Mouse (Mus musculus): ENCODE measurements around the gene Pex11b. TPM values are rescaled to one million over a fixed set of nuclear protein-coding genes. Genes with fewer than 3 reads are reported as not detected.
"Not testable (repeated sequence)": the region's sequence is repeated elsewhere in the genome, so short reads cannot be mapped to it uniquely, and the experiment has no call there.

Gene Pex11b
- polyA plus RNA-seq, 1 experiment = 26.8 TPM

- Histone ChIP-seq H3K27me3 (ENCODE audit: control insufficient read depth, insufficient read depth, insufficient read length) (no peaks in the 10 kb centered on the region), H3K79me2 (ENCODE audit: control insufficient read depth, insufficient read depth) (no peaks in the 10 kb centered on the region), H3K4me2 (ENCODE audit: low read depth) (no peak overlapping the region), H3K36me3 (ENCODE audit: control insufficient read depth, insufficient read depth) (no peaks in the 10 kb centered on the region), H3ac (ENCODE audit: control insufficient read depth, insufficient read length) (no peak overlapping the region), H3K4me3 (no peak overlapping the region)
- TF ChIP-seq TCF3 (IDR thresholded peaks at IDR 0.05; ENCODE audit: insufficient read length, low read depth) (no peak), MYOG (IDR thresholded peaks at IDR 0.05; ENCODE audit: control insufficient read depth in 1 of 3, insufficient read depth in 1 of 3, insufficient read length in 2 of 3, low read depth in 2 of 3) (no peak), POLR2AphosphoS2 (IDR thresholded peaks at IDR 0.05; ENCODE audit: insufficient read length, low read depth) (no peak), USF1 (IDR thresholded peaks at IDR 0.05; ENCODE audit: low read depth) (no peak), MYOD1 (IDR thresholded peaks at IDR 0.05; ENCODE audit: control insufficient read depth in 1 of 3, insufficient read length in 2 of 3, low read depth in 2 of 3) (no peak)
Observed at GRCm38 (mm10) chr3:96680269-96680956, 45.2 kb downstream of the Pex11b start.

- Histone ChIP-seq H3K4me3 (no peak overlapping the region), H3K27me3 (ENCODE audit: control insufficient read depth, insufficient read depth, insufficient read length) (no peaks in the 10 kb centered on the region), H3K36me3 (ENCODE audit: control insufficient read depth, insufficient read depth) (no peaks in the 10 kb centered on the region), H3K79me2 (ENCODE audit: control insufficient read depth, insufficient read depth) (no peaks in the 10 kb centered on the region), H3ac (ENCODE audit: control insufficient read depth, insufficient read length) (no peak overlapping the region), H3K4me2 (ENCODE audit: low read depth) (no peak overlapping the region)
- TF ChIP-seq CEBPB (IDR thresholded peaks at IDR 0.05; ENCODE audit: insufficient read depth, poor library complexity, severe bottlenecking) (no peak), MYOG (IDR thresholded peaks at IDR 0.05; ENCODE audit: control insufficient read depth in 1 of 3, insufficient read depth in 1 of 3, insufficient read length in 2 of 3, low read depth in 2 of 3) (no peak), USF1 (IDR thresholded peaks at IDR 0.05; ENCODE audit: low read depth) (no peak), POLR2A (IDR thresholded peaks at IDR 0.05; ENCODE audit: insufficient read length, low read depth) (no peak), E2F4 (IDR thresholded peaks at IDR 0.05; ENCODE audit: insufficient read depth) (no peak)
Observed at GRCm38 (mm10) chr3:96683496-96683895, 48.3 kb downstream of the Pex11b start.

- H3K79me2 ChIP-seq (ENCODE audit: control insufficient read depth, insufficient read depth) = no peaks in the 10 kb centered on the region
- TF ChIP-seq POLR2A (IDR thresholded peaks at IDR 0.05; ENCODE audit: insufficient read length, low read depth) (no peak), SRF (IDR thresholded peaks at IDR 0.05; ENCODE audit: control insufficient read depth, insufficient read length, low read depth) (no peak), CEBPB (IDR thresholded peaks at IDR 0.05; ENCODE audit: insufficient read depth, poor library complexity, severe bottlenecking) (no peak), TCF3 (IDR thresholded peaks at IDR 0.05; ENCODE audit: insufficient read length, low read depth) (no peak), REST (IDR thresholded peaks at IDR 0.05; ENCODE audit: insufficient read depth, insufficient read length) (no peak), TCF12 (IDR thresholded peaks at IDR 0.05; ENCODE audit: insufficient read depth, poor library complexity, severe bottlenecking) (no peak), POLR2AphosphoS2 (IDR thresholded peaks at IDR 0.05; ENCODE audit: insufficient read length, low read depth) (no peak), E2F4 (IDR thresholded peaks at IDR 0.05; ENCODE audit: insufficient read depth) (no peak), MAX (IDR thresholded peaks at IDR 0.05; ENCODE audit: low read depth) (no peak), MYOD1 (IDR thresholded peaks at IDR 0.05; ENCODE audit: control insufficient read depth in 1 of 3, insufficient read length in 2 of 3, low read depth in 2 of 3) (no peak), USF1 (IDR thresholded peaks at IDR 0.05; ENCODE audit: low read depth) (no peak)
- no peak overlapping the region for H3K4me3 ChIP-seq
- H3K27me3 ChIP-seq (ENCODE audit: control insufficient read depth, insufficient read depth, insufficient read length) = no peaks in the 10 kb centered on the region
- H3ac ChIP-seq (ENCODE audit: control insufficient read depth, insufficient read length) = no peak overlapping the region
- H3K4me2 ChIP-seq (ENCODE audit: low read depth) = no peak overlapping the region
- H3K36me3 ChIP-seq (ENCODE audit: control insufficient read depth, insufficient read depth) = no peaks in the 10 kb centered on the region
Observed at GRCm38 (mm10) chr3:96684151-96684821, 49.1 kb downstream of the Pex11b start.

GRCm38 (mm10) chr3:96684822-96685156 is 49.6 kb downstream of the Pex11b start:
- H3K36me3 ChIP-seq (ENCODE audit: control insufficient read depth, insufficient read depth) = no peaks in the 10 kb centered on the region
- no peak overlapping the region for H3ac ChIP-seq (ENCODE audit: control insufficient read depth, insufficient read length)
- no peak for TF ChIP-seq CEBPB (IDR thresholded peaks at IDR 0.05; ENCODE audit: insufficient read depth, poor library complexity, severe bottlenecking)
- TF ChIP-seq MAX (IDR thresholded peaks at IDR 0.05; ENCODE audit: low read depth) = no peak
- no peak for TF ChIP-seq REST (IDR thresholded peaks at IDR 0.05; ENCODE audit: insufficient read depth, insufficient read length)
- TF ChIP-seq TCF3 (IDR thresholded peaks at IDR 0.05; ENCODE audit: insufficient read length, low read depth) = no peak
- TF ChIP-seq POLR2AphosphoS2 (IDR thresholded peaks at IDR 0.05; ENCODE audit: insufficient read length, low read depth) = no peak
- no peak for TF ChIP-seq POLR2A (IDR thresholded peaks at IDR 0.05; ENCODE audit: insufficient read length, low read depth)
- TF ChIP-seq USF1 (IDR thresholded peaks at IDR 0.05; ENCODE audit: low read depth) = no peak
- no peak for TF ChIP-seq MYOG (IDR thresholded peaks at IDR 0.05; ENCODE audit: control insufficient read depth in 1 of 3, insufficient read depth in 1 of 3, insufficient read length in 2 of 3, low read depth in 2 of 3)
- TF ChIP-seq SRF (IDR thresholded peaks at IDR 0.05; ENCODE audit: control insufficient read depth, insufficient read length, low read depth) = no peak
- TF ChIP-seq E2F4 (IDR thresholded peaks at IDR 0.05; ENCODE audit: insufficient read depth) = no peak
- TF ChIP-seq TCF12 (IDR thresholded peaks at IDR 0.05; ENCODE audit: insufficient read depth, poor library complexity, severe bottlenecking) = no peak
- no peak for TF ChIP-seq MYOD1 (IDR thresholded peaks at IDR 0.05; ENCODE audit: control insufficient read depth in 1 of 3, insufficient read length in 2 of 3, low read depth in 2 of 3)
- H3K27me3 ChIP-seq (ENCODE audit: control insufficient read depth, insufficient read depth, insufficient read length) = no peaks in the 10 kb centered on the region
- no peak overlapping the region for H3K4me2 ChIP-seq (ENCODE audit: low read depth)
- H3K4me3 ChIP-seq = no peak overlapping the region
- H3K79me2 ChIP-seq (ENCODE audit: control insufficient read depth, insufficient read depth) = no peaks in the 10 kb centered on the region

GRCm38 (mm10) chr3:96686057-96686456 is 50.9 kb downstream of the Pex11b start:
- not testable (repeated sequence) for H3K36me3 ChIP-seq (ENCODE audit: control insufficient read depth, insufficient read depth); H3K4me2 ChIP-seq (ENCODE audit: low read depth); H3K27me3 ChIP-seq (ENCODE audit: control insufficient read depth, insufficient read depth, insufficient read length); H3K4me3 ChIP-seq; H3K79me2 ChIP-seq (ENCODE audit: control insufficient read depth, insufficient read depth); H3ac ChIP-seq (ENCODE audit: control insufficient read depth, insufficient read length)
